Mouse (Mus musculus) left cerebral cortex, postnatal 25 days (tissue): ENCODE measurements around the gene Hspbap1. TPM values are rescaled to one million over a fixed set of nuclear protein-coding genes. Genes with fewer than 3 reads are reported as not detected.
A peak's percentile ranks its signal among the peaks of the same experiment; 100 is the strongest.

ENCODE experiments used
- DNase-seq, 2 experiments: peaks; one replicate each; pipeline ENCODE4 v3.0.0; 2022; ENCODE audit warnings: low spot score in 2 of 2, mixed read lengths in 1 of 2
- intact Hi-C: fragments of 180-260 bp; cut with DNase I; formaldehyde crosslinking; loops from one replicate; pipeline ENCODE4 v1.15.1; 2025
- total RNA-seq, 2 experiments: library from RNA; stranded (reverse); gene quantifications; 2 replicates each; pipeline ENCODE4 v1.2.3; 2021

Hspbap1 gene
- total RNA-seq, 2 experiments from 2014 or later, result 6.0 to 6.1 TPM

- no peak for DNase-seq
- intact Hi-C loops, result no loop called here
Observed at GRCm38 (mm10) chr16:35756697-35757096, 13.5 kb upstream of the Hspbap1 start.

- no peak for DNase-seq
- intact Hi-C loops, result no loop called here
Observed at GRCm38 (mm10) chr16:35759401-35759800, 10.8 kb upstream of the Hspbap1 start.

- intact Hi-C loops, result no loop called here
- peak in 1 of 2 experiments; percentile 51 for DNase-seq
Observed at GRCm38 (mm10) chr16:35763590-35764296, 6.4 kb upstream of the Hspbap1 start.

DNA sequence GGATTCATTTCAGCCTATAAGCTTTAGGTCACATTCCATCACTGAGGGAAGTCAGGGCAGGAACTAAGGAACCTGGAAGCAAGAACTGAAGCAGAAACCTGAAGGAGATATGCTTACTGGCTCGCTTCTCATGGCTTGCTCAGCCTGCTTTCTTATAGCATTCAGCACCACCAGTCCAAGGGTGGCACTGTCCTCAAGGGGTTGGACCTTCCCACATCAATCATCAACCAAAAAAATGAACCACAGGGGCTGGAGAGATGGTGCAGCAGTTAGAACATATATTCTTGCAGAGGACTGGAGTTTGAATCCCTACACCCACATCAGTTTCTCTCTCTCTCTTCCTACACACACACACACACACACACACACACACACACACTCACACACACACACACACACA lies 5.2 kb upstream of the Hspbap1 start:
- no peak for DNase-seq

GRCm38 (mm10) chr16:35765449-35765848 lies 4.7 kb upstream of the Hspbap1 start:
- intact Hi-C loops, result loop anchor here (5.0 kb wide), 2 partner anchors 33 to 52 kb away; no protein-coding TSS in a partner anchor
- no peak for DNase-seq

More for the DNA sequence above, 5.2 kb upstream of the Hspbap1 start:
- intact Hi-C loops, result loop anchor here (5.0 kb wide), 2 partner anchors 33 to 52 kb away; no protein-coding TSS in a partner anchor

DNA sequence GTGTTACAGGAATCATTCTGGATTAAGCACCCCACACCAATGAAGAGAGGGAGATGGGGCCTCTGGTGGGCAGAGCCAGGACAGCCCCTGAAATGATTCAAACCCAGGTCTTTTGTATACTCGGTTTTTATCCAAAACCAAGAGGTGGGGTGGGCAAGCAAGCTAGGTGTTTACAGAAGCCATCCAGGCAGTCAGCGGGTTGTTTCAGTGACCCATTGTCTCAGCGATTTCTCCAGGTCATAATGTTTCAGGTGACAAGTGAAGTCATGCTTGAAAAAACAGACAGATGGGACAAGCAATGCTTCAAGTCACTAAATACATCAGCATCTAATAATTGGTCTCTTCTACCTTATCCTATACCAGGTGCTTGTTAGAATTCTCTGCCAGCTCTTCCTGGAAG lies 3.8 kb upstream of the Hspbap1 start:
- DNase-seq, result no peak
- intact Hi-C loops, result loop anchor here (5.0 kb wide), 2 partner anchors 34 to 51 kb away; no protein-coding TSS in a partner anchor

GRCm38 (mm10) chr16:35768469-35768784 lies 1.7 kb upstream of the Hspbap1 start:
- DNase-seq, result no peak
- intact Hi-C loops, result loop anchor here (5.0 kb wide), 2 partner anchors 36 to 49 kb away; no protein-coding TSS in a partner anchor

GRCm38 (mm10) chr16:35768785-35769642 lies 1.2 kb upstream of the Hspbap1 start, which contains the start of gene Dirc2:
Gene Dirc2 (minus strand): TSS chr16:35769356.
- DNase-seq, result peak; percentile 81 to 82
- intact Hi-C loops, result loop anchor here (5.0 kb wide), 2 partner anchors 37 to 48 kb away; no protein-coding TSS in a partner anchor

DNA sequence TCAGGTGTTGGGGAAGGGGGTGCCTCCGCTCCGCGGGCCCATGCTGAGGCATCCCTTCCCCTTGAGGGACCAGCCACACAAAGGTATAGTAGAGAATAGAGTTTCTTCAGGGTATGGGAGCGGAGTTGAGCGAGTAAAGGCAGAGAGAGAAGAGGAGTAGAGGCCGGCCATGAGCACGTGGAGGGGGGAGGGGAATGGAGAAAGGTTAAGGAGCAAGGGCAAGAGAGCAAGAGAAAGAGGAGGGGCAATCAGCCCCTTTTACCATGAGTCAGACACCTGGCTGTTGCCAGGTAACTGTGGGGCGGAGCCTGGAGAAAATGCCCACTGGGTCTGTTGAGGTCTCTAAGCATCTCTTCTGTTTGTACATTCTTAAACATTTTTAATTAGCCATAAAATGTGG lies 966 bp downstream of the Hspbap1 start:
- intact Hi-C loops, result no loop called here
- DNase-seq, result no peak

GRCm38 (mm10) chr16:35771606-35772005 lies 1.4 kb downstream of the Hspbap1 start:
- no peak for DNase-seq
- intact Hi-C loops, result no loop called here

DNA sequence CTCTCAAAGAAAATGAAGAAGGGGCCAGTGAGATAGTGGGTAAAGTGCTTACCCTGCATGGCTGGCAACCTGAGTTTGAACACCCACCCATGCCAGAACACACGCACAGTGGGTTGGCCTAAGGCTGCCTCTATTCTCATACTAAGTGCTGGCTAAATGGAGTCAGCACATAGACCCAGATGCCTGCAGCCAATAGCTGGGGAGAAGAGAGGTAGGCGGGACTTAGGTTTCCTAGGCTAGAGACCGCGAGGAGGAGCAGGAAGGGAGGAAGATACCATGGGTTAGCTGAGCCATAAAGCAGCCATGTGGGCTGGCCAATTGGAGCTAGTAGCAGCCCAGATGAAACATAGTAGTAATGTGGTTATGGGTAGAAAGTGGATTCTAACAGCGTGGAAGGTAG lies 2.4 kb downstream of the Hspbap1 start:
- intact Hi-C loops, result no loop called here
- DNase-seq, result no peak

DNA sequence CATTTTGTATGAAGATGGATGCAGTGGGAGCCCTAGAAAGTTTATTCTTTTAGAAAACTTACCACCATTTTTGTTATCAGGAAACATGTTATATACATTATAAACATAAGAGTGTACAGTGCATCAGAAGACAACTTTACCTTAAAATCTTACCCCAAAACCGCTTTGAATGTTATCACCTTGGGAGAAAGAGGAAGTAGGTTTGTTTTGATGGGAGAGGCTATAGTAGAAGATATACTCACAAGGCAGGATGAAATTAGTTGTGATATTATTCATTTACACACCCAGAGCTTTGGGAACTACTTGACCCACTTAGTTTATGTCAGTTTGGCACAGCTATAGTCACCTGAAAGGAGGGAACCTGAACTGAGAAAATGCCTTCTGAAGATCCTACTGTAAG lies 5.7 kb downstream of the Hspbap1 start:
- intact Hi-C loops, result no loop called here
- DNase-seq, result no peak

DNA sequence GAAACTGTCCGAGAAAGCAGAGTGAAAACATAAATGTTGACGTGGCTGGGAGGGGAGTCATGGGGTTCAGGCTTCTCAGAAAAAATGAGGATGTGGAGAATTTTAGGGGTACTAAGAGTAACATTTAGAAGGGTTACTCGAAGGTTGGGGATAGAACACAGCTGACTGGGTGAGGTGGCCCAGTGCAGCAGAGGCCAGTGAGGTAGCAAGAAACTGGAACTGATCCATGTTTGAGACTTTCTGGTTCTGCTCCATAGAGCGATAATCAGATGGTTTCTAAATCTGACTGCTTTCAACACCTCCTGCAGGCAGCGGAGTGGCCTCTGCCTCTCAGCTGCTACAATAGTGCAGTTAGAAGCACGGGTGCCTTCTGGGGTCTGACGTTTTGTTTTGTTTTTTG lies 6.6 kb downstream of the Hspbap1 start:
- no peak for DNase-seq
- intact Hi-C loops, result no loop called here

DNA sequence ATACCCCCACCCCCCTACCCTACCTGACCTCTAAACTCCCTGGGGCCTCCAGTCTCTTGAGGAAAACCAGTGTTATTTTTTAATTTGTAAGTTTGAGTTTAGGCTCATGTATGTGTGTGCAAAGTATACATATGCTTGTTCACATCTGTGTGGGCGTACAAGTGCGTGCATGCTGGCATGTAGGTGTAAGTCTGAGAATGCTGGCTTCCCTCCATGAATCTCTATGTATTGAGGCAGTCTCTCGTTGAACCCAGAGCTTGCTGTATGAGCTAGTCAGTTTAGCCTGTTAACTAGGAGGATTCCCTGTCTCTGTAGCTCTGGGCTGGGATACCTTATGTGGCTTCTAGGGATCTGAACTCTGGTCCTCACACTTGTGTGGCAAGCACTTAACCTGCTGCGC lies 7.6 kb downstream of the Hspbap1 start:
- peak in 1 of 2 experiments; percentile 53 for DNase-seq
- intact Hi-C loops, result no loop called here

DNA sequence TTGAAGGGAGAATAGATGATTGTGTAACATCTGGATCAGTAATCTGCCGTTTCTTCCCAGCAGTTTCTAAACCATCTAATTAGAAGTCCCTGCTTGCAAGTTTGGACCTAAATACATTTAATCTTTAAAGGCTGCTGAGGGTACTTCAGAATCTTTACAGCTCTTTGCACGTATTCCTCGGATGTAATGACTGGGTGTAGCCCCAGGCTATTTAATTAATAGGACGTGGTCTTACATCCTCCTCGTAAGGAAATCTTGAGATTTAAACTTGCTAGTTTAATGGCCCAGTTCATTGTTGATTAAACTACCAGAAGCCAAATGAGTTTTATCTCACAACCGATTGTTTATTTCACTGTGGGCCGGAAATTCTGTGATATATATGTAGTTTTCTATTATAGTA lies 9.5 kb downstream of the Hspbap1 start:
- intact Hi-C loops, result no loop called here
- no peak for DNase-seq

DNA sequence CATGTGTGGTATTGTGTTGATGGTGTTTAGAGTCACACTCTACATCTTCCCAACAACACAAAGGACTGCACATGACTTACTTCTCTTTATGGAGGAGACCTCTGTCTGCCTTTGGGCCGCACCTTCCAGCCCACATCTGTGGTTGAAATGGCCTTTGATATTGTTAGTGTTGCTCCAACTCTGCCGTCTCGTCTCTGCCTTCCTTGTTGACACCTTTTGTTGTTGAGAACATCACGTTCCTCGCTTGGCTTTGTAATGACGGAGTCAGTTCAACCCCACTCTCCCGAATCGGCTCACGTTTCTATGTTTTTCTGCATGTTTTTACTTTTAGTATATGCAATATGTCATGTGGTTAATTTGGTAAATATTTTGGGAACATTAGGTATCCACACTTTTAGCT lies 10.9 kb downstream of the Hspbap1 start:
- intact Hi-C loops, result no loop called here

DNA sequence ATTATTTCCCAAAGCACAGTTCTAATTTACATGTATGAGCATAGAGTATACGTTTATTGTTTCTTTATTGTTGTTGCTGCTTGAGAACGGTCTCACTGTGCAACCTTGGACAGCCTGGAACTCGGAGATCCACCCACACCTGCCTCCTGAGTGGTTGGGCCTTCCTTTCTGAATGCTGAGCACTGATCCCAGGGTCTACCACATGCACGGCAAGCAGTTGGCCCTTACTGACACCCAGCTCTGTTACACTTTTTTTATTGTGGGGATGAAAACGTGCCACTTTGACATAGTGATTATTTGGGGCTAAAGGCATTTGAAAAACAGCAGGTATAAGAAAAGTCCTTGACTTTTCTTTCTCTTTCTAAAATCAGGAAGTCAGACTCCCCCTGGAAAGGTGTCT lies 11.5 kb downstream of the Hspbap1 start:
- intact Hi-C loops, result no loop called here

More for the DNA sequence above, 10.9 kb downstream of the Hspbap1 start:
- no peak for DNase-seq

DNA sequence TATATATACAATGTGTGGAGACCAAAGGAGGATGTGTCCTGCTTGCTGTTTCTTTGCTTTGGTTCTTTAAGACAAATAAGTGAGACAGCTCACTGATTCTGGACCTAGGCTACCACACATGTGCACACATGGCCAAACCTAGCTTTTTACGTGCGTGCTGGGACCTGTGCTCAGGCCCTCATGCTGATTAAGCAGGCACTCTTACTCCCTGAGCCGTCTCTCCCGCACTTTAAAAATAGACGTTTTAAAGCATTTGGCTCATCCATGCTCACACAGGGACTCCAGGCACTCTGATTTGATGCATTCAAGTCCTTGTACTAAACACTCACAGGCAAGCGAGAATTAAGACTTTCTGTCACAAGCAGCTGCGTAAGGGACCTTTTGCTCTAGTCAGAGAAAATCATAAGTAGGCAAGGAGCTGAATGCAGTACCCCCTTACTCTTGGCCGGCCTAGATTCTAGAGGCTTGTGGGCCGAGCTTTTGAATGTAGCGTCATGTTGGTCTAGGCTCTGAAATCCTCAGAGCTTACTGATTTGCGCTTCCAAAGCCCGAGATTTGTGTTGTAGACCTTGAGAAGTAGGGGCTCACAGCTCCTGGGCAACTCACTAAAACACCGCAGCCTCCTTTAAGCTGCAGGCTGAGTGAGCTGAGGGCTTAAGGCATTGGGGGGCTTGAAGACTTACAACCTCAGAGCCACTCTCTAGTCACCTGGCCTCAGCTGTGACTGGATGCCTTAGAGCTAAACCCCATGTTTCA lies 12.5 kb downstream of the Hspbap1 start:
- no peak for DNase-seq

More for the DNA sequence above, 11.5 kb downstream of the Hspbap1 start:
- DNase-seq, result no peak

DNA sequence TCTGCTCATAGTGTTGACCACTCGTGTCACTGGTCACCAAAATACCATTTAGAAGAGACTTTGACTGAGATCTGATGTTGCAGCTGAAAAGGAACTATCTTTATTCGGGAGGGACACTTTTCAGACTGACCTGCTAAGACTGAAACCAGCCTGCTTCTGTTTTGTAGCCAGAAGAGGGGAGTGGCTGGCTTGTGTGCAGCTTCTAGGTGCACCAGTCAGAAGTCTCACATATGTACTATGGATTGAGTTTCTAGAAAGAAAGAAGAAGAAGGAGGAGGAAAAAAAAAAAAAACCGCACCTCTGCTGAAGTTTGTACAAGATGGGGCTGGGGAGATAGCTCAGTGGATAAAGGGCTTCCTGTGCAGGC lies 13.0 kb downstream of the Hspbap1 start:
- no peak for DNase-seq
- intact Hi-C loops, result no loop called here

More for the DNA sequence above, 12.5 kb downstream of the Hspbap1 start:
- intact Hi-C loops, result no loop called here

- no peak for DNase-seq
- intact Hi-C loops, result no loop called here
Observed at GRCm38 (mm10) chr16:35784134-35784725, 14.1 kb downstream of the Hspbap1 start.
